Mouse (Mus musculus) 416B (cell line): ENCODE data around the gene Foxq1.
A peak's percentile ranks its signal among the peaks of the same experiment; 100 is the strongest.

ENCODE experiments used
- DNase-seq: peaks from one replicate; pipeline ENCODE4 v3.0.0; 2011; ENCODE audit warnings: low read depth

The Foxq1 gene

DNA sequence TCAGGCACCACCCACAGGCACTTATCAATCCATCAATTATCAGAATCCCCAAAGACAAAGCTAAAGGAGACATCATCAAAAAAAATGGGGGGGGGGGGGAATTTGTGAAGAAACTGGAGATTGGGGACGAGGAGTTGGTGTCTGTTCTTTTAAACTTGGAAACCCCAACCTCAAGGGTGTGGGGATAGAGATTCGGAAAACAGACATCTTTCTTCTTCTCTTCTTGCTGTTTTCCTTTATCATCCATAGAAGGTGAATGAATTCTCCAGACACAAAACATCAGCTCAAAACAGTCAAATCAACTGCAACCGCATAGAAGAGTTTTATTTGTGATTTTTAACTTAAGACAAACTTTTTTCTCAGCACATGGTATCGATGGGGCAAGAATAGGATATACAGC, at the start of gene Foxq1:
TSS of gene Foxq1 (plus strand) at position 301 of the 400 bp plus-strand sequence.
- DNase-seq, result no peak

DNA sequence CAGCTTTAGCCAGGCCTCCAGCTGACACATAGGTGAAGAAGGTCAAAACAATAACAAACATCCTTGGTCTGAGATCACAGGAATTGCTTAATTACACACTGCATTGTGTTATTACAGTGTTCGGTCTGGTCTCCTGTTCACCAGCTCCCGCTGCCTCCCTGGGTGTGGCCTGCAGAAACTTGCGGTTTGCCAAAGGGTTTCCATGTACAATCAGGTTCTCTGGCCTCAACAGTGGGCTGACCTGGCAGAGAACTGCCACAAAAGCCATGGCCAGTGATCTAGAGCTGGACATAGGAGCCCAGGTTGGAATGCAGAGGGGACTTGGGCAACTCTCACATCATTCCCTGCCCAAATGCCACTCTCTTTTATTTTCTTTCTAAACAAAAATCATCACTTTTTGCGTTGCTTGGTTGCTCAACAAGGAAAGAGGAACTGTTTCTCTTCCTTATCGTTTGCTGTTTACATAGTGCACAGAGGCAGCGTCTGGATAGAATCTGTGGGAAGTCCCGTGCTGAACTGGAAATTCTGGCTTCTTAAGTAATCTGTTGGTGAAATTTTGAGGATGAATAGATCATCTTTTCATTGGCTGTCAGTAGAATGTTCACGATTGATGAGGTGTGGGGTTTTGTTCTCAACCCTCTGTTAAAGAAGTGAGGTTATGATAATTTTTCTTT, 49.3 kb upstream of the Foxq1 start:
- DNase-seq, result peak; percentile 6

DNA sequence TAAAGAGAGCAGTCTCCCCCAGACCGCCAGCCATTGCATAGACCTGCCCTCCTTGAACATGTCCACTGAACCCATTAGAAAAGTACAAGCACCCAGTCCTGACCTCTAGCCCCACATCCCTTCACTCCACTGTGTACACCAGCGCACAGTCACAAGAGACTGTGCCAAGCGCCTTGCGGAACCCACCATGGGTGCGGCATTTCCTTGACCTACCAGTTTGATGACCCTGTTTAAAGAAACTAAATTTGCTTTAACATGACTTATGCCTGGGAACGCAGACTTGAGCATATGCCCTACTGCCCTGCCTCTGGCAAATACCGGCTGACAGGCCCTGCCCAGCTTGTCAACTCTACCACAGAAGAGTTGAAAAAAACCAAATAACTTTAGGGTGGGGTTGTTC, 40.7 kb upstream of the Foxq1 start:
- no peak for DNase-seq

DNA sequence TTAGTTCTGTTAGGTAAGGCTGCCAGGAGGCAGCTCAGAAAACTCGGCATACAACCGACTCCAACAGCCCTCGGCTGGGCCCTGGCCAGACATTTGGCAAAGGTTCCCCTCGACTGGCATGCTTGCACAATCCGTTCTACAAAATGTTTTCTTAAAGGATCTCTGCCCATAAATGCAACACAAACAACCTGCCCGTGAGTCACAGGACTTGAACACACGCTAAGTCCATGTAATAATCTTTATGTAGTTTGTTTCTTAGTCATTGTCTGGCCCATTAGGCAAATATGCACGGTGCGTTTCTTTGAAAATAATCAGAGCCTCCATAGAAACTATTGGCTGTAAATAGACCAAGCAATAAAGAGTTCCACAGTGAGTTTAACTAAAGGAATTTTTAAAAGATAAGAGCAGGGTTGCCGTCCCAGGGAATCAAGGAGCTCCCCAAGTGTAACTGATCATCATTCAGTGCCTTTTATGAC, 37.5 kb upstream of the Foxq1 start:
- no peak for DNase-seq

DNA sequence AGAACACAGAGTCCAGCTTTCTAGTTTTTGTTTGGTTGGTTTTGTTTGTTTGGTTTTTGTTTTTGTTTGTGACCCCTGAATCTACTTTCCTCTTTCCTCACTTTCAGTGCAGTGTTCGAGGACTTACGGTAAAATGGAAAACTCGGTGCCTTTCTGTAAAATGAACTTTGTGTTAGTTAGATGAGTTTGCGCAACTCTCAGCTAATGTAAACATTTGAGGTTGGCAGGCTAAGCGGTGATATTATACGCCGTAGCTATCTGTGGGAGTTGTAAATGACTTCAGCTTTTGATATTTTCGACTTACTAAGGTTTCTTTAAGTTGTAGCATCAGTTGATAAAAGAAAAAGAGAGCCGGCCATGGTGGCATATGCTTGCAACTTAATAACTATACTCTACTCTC, 37.0 kb upstream of the Foxq1 start:
- DNase-seq, result no peak

DNA sequence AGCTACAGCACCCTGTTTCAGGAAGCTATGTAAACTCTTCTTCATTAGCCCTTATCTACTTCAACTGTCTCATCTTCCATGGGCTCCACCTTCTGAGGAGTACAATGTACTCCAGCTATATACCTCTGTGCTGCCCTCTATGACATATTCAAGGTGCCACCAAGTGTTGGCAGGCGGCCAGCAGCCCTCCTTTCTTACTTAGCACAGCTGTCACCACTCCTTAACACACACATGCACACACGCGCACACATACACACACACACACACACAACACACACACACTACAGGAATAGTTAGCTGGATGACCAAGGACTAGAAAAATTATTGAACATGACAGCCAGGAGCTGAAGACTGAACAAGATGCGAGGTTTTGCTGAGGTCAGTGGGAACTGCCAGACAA, 31.0 kb upstream of the Foxq1 start:
- no peak for DNase-seq

DNA sequence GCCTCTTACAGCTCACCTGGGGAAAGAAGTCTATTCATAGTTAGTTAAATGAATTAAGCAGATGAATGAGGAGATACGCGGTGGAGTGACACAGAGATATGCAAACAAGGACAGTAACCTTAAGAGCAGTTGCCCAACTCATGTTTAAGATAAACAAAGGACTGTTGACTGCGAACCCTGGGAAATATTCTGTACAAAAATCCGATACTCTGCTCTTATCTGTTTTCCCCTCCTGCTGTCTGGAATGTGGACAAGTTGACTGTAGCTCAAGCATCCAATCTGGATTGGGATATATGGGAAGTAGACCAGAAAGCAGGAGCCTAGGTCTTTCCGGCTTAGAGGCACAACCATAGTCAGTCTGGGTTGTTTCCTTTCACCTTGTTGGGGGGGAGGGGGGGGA, 24.7 kb upstream of the Foxq1 start:
- no peak for DNase-seq

DNA sequence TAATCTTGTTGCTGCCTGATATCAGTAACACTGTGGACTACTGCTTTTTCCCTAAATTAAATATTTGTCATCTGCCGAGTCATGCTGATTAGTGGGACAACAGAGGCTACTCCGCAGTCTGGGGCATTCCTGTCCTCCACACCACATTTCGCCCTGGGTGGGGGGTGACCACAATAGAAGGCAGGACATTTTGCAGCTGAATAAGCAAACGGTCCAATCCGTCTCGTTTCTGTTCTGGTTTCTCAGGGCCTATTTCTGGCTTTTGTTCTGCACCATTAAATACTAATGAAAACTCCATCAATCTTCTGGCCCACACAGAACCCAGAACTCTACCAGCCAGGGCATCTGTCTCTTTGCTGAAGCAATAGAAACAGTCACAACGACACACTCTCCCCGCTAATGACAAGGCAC, 24.3 kb upstream of the Foxq1 start:
- no peak for DNase-seq

DNA sequence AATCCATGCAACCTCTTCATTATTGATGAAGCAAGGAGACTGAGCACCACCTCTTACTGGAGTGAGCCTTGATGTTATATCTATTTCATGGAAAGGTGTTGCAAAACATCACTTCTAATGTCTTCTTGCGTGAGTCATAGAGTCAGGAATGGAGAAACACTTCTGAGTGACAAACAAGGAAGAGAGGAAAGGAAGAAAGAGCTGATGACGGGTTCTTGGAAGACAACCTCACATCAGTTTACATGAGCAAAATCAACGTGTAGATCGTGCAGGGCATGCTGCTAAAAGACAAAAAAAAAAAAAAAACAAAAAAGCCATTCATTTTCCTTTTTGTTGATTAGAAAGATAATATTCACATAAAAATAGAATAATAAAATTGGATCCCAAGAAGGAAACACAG, 21.2 kb upstream of the Foxq1 start:
- DNase-seq, result no peak

DNA sequence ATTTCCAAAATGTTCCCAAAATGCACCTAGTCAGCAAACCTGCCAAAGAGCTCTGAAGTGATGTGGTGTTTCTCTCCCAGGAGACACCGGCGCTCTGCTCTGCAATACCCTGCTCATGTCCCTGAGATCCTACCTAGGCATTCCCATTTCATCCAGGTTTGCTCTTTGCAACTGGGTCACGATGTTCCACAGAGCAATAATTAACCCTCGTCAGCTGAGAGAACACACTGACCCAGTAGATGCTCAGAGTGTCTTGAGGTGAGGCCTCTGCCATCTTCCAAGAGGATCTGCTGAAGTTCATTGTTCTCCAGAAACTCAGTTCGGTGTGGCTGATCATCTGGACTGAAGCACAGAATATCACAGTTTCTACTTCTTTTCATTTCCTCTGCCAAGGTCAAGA, 12.9 kb upstream of the Foxq1 start:
- DNase-seq, result no peak

DNA sequence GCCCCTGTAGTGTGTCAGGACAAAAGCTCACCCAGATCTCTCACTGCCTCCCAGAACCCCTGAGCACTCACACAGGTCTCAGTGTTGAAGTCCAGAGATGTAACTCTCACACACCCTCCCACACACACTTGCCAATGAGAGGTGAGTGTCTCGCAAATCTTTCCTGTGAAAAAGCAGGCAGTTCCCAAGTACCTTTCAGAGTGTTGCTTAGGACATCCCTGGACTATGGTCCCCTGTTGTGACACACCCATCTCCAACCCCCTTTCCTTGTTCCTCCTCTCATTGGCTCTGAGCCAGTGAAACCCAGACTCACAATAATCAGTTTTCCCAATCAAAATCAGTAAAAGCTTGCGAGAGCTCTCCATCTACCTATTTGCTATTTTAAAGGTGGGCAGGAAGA, 9.2 kb upstream of the Foxq1 start:
- no peak for DNase-seq

DNA sequence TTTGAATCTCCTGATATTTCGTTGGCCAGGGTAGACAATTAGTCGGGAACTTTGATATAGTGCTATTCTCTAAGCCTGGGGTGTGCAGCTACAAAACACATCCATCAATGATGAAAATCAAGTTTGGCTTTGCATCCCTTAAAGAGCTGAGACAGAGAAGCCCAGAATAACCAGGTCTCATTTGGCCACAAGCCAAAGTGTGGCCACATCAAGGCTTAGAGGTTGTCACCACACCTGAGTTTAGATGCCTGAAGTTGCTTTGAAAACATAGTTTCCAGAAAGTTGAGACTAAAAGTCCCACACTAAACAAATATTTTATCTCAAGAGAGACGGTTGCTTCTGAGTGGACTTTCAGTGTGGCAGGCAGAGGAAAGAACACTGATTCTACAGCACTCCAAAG, 8.7 kb upstream of the Foxq1 start:
- no peak for DNase-seq

DNA sequence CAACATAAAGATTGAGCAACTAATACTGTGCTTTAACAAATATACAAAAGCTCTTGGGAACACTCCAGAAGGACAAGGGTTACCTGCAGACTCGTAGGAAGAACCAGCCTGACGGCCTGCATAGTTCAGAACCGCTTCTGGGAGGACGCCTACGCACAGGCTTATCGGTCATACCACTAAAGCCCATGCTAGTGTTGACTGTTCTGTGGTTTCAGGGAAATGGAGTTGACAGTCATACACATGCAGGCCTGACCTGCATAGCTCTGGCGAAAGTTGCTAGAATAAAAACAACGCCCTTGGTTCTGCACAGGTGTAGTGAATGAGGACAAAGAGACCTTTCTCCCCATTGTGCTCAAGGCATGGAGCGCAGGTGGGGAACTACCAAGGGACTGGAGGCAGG, 8.3 kb upstream of the Foxq1 start:
- DNase-seq, result no peak

DNA sequence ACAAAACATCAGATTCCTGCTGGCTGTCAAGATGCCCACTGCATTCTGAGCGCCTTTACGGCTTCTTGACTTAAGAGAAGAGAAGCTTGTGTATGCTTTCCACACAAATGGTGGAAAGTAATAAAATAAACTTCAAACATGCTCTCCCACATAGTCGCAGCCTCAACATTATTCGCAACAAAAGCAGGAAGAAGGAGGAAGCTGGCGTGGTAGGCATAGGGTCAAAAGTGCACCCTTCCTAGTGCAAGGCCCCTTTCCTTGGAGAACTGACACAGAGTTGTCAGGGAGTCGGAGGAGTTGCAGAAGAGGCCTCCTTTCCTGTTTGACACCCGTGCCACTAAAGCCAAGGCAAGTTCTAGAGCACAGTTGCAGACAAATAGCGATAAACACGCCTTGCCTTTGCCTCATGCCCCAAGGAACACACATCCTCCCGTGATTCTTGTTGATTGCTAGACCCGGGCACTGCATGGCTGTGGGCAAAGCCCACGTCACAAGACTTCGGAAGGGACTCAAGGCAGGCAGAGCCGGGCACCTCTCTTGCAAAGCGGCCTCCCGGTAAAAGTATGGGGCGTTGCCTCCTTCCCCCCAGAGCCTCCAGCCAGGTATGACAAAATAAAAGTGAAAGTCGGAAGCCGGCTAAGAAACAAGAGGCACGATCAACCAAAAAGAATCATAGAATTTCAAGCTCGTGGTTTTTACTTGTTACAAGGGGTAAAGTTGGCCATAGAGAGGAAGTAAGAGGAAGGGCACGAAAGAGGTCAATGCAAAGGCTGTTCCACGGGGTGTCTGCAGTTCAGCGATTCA, 1.2 kb downstream of the Foxq1 start:
- DNase-seq, result no peak

DNA sequence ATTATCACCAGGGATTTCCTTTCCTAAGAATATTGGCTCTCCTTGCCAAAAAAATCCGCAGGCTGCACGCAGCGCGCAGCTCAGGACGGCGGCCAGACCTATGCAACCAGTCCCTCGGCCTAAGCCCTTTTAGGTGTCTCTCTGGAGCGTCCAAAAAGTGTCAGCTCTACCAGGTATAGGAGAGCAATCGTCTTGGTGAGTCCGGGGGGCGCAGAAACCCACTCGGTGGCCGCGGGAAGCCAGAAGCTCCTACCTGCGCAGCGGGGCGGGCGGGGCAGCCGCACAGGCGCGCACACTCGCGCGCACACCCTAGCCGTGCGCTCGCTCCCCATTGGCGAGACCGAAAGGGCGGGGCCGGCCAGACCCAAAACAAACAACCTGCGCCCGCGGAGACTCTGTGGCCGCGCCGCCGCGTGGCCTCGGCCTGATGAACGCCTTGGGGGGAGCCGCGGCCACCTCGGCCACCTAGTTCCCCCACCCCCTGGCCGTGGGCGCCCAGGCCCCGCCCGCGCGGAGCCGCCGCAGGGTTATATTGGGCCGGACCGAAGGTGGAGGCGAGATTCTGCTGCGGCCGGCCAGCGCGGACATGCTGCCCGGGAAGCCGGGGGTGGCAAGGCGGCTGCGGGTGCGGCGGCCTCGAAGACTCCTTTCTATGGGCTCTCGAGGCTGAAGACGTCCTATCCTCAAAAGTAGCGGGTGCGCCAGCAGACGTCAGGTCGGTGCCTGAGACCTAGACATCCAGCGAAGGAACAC, 2.0 kb downstream of the Foxq1 start:
- no peak for DNase-seq

DNA sequence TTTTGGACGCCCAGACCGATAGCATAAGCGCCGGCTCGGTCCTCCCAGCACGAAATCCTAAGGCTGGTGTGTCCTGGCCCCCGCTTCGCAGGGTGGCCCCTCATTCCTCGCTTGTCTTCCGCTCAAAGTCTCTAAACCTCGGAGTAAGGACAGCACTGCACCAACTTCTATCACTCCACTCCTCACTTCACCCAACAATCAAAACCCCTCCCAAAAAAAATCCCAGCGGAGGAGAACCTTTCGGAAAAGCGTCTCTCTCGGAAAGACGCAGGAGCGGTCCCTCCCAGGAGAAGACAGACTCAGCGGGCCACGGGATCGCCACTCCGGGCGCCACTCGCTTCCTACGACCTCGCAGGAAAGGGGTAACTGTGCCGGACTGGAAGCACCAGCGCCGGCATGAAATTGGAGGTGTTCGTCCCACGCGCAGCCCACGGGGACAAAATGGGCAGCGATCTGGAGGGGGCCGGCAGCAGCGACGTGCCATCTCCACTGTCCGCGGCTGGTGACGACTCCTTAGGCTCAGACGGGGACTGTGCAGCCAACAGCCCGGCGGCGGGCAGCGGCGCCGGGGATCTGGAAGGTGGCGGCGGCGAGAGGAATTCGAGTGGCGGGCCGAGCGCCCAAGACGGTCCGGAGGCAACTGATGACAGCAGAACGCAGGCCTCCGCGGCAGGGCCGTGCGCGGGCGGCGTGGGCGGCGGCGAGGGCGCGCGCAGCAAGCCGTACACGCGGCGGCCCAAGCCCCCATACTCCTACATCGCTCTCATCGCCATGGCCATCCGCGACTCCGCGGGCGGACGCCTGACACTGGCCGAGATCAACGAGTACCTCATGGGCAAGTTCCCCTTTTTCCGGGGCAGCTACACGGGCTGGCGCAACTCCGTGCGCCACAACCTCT, 2.8 kb downstream of the Foxq1 start, which contains the start of gene A530084C06Rik:
TSS of gene A530084C06Rik (minus strand) at position 813 of the 898 bp plus-strand sequence.
- no peak for DNase-seq

DNA sequence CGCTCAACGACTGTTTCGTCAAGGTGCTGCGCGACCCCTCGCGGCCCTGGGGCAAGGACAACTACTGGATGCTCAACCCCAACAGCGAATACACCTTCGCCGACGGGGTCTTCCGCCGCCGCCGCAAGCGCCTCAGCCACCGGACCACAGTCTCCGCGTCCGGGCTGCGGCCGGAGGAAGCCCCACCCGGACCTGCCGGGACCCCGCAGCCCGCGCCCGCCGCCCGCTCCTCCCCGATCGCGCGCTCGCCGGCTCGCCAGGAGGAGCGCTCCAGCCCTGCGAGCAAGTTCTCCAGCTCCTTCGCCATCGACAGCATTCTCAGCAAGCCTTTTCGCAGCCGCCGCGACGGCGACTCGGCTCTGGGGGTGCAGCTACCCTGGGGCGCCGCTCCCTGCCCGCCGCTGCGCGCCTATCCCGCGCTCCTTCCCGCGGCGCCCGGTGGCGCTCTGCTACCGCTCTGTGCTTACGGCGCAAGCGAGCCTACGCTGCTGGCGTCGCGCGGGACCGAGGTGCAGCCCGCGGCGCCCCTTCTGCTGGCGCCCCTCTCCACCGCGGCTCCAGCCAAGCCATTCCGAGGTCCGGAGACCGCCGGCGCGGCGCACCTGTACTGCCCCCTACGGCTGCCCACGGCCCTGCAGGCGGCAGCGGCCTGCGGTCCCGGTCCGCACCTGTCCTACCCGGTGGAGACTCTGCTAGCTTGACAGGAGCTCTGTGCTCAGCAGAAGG, 3.6 kb downstream of the Foxq1 start:
- DNase-seq, result no peak

DNA sequence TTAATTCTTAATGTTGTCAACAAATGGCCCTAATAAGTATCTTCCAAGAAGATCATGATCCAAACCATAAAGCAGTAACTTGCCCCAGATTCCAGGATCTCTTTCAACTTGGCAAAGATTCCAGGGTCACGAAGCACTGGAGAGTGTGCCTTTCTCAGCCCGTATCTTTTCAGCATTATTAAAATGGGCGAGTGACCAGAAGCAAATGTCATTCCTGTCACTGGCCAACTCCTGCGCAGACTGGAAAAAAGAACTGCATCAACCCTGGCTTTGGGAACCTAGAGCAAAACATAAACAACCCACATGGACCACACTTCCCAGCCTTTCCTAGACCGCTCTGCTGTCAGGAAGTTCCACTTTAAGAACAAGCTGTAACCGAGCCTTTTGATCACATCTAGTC, 8.5 kb downstream of the Foxq1 start:
- DNase-seq, result no peak

DNA sequence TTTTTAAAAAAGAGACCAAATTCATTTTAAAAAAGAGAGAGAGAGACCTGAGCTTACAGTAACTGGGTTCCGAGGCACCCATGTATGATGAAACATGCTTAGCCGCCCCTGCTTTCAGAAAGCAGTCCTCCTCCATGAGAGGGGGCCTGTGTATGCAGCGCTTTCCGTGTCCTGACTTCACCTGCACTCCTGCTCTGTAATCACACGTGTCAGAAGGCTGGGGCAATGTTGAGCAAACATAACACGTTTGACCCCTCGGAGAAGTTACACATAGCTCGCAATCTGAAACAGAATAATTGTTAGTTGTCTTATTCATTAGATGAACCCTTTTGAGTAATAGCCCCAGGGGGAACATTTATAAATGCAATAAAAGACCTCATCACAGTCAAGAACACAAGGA, 11.2 kb downstream of the Foxq1 start:
- no peak for DNase-seq

DNA sequence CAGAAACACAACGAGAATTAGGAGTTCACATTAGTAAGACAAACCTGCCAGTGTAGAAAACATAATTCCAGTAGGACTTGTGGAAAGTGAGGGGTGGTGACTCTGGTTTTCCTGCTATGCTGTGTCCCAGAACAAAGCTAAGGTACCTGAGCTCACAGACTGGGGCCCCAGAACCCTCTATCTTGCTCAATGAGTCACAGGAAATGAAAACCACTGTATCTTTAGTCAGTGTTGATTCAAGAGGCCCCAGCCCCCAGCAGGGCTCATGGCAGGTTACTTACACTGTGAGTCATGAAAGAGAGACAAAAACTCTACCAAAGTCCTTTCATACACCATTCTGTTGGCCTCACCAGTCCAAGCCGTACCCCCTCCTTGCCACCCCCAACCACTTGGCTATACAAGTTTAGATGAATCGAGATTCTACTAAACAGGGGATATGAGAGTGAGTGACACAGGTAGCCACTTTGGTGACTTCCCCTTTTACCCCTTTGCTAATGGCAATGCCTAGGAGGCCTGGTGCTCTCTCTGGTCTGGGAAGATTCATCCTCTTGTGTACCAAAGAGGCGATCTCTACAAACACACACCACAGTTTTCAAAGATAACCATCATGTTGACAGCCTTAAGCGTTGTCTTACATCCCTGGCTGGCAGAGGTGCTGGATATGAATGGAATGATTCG, 11.8 kb downstream of the Foxq1 start:
- peak; percentile 84 for DNase-seq
